Mouse (Mus musculus): Measurements from ENCODE around the gene Prss58.

The Prss58 gene

DNA sequence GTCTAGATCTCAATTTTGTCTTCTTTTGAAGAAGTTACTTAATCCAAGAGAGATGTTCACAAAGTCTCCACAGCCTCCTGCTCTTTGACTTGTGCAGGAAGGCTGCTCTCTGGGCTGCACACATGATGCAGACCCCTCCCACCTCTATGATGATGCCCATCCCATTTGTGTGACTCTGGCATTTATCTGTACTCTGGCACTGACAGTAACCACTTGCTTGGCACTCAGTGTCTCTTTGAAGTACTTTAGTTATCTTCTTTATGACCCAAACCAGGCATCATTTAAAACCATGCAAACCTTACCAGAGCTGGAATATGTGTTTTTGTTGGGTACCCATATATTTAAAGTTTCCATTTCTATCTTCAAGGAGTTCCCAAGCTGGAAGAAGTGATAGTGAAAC lies at the start of gene Prss58:
Prss58 (minus strand) TSS at position 101 of the 400 bp plus-strand sequence.
- DNase-seq (ENCODE audit: low spot score): no peak

GRCm38 (mm10) chr6:40940457-40940856 lies 40.3 kb upstream of the Prss58 start, which contains the start of gene 1700074P13Rik:
Gene 1700074P13Rik, minus strand, starts transcription at chr6:40940557.
- no peak for DNase-seq (ENCODE audit: low spot score)

- DNase-seq (ENCODE audit: low spot score): no peak
Measured at GRCm38 (mm10) chr6:40919954-40920353, 19.8 kb upstream of the Prss58 start.

GRCm38 (mm10) chr6:40894716-40895115 lies 5.5 kb downstream of the Prss58 start:
- no peak for DNase-seq (ENCODE audit: low spot score)

DNA sequence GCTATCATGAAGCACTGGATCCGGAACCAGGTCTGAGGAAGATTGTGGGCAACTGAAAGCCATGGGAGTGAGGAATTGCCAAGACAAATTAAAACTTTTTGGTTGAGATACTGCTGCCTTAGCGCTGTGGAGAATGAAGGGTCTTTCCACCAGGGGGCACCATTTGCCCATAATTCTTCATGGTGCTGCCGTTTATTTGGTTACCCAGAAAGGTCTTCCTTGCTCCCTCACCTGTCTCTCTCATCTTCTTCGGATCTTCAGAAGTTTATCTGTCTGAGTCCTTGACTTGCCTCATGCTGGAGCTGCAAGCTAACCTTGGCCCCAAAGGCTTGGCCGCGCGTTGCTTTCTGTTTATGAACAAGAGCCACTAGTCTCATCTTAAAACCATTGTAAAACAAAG lies 6.6 kb downstream of the Prss58 start:
- DNase-seq (ENCODE audit: low spot score): peak; percentile 25

GRCm38 (mm10) chr6:40891754-40892153 lies 8.4 kb downstream of the Prss58 start:
- no peak for DNase-seq (ENCODE audit: low spot score)

DNA sequence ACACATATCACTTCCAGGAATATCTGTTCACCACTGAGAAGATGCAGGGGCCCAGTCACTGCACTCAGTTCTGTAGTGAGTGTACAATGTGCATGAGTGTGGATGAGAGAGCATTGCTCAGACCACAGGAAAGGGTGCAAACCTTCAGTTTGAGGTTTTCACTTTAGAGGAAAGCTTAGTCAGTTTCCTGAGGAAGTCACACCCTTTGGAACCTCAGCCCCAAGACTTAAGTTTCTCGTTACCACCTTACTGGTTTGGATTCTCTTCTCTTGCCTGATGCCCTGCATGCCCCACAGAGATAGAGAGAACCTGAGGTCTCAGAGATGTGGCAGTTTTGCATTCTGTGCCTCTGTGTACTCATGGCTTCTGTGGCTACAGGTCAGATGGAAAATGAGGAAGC lies 9.2 kb downstream of the Prss58 start:
- no peak for DNase-seq (ENCODE audit: low spot score)

- no peak for DNase-seq (ENCODE audit: low spot score)
Measured at GRCm38 (mm10) chr6:40887394-40887793, 12.8 kb downstream of the Prss58 start, which contains the start of gene Moxd2. Gene Moxd2, minus strand, starts transcription at chr6:40887494.

DNA sequence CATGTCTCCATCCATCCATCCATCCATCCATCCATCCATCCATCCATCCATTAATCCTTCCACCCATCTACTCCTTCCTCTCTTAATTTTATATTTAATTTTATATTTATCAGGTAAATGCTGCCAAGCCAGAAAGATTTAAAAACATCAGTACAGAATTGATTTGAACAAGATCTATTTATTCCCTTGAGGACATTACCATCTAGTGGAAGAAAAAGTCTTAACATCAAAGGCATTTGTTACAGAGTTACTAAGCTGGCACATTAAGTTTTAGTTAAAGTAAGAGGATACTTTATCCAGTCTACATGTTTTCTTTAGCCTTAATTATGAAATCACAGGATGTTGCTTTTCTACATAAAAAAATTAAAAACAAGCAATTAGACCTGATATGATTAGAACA lies 54.9 kb downstream of the Prss58 start:
- no peak for DNase-seq (ENCODE audit: low spot score)
